Mouse (Mus musculus) liver, embryonic 14.5 days (tissue): ENCODE measurements around the gene Hist1h3g.

Experiments used
- CTCF ChIP-seq: IDR thresholded peaks from 2 replicates; pipeline ENCODE4 v1.5.1; 2016; ENCODE audit warnings: antibody characterized with exemption, low read depth, control low read depth
- EP300 ChIP-seq: IDR thresholded peaks from 2 replicates; pipeline ENCODE4 v1.6.1; 2016; ENCODE audit warnings: antibody characterized with exemption, low read depth

DNA sequence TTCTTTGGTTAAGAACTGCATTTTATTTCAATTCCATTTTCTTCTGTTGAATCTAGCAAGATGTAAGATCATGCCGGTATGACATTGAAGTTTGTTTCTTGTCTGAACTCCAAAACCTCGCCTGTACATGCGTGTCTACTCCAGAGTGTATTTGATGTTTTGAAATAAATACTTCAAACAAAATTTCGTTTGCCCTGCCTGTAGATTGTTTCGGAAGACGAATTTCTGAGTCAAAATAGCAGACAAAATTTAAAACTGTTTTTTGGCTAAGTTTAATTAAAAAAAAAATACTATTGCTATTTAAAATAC lies 17.0 kb upstream of the Hist1h3g start:
- TF ChIP-seq CTCF: no peak
- no peak for TF ChIP-seq EP300
